Mouse (Mus musculus): ENCODE measurements at regions not wholly inside any gene's neighbourhood (a gene's known extent, or its start where the extent isn't known, plus 50 kb on each side); places are given as distances from the start of the nearest gene placed in this dataset.

DNA sequence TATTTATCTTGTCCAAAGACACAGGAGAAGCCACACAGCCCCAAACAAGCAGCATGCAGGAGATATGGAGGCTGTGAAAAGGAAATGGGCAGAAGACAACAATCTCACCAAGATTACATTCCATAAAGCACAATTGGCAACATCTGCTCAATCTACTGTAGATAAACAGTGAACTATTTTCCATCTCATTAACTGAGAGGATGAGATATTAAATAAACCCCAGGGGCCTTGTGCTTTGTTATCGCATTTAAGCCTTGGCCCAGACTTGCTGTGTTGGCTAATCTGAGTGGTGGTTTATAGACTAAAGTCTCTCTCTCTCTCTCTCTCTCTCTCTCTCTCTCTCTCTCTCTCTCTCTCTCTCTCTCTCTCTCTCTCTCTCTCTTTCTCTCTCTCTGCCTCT is 149.5 kb downstream of the Mat2b start:
- TF ChIP-seq CTCF (IDR thresholded peaks at IDR 0.05; ENCODE audit: low read depth) (no peak), EP300 (IDR thresholded peaks at IDR 0.05; ENCODE audit: low read depth) (no peak)
